Mouse (Mus musculus) kidney, adult 2 months (tissue): ENCODE measurements around the gene Gm21083. TPM values are rescaled to one million over a fixed set of nuclear protein-coding genes. Genes with fewer than 3 reads are reported as not detected.
"Not testable (repeated sequence)": the region's sequence is repeated elsewhere in the genome, so short reads cannot be mapped to it uniquely, and the experiment has no call there.

Experiments used
- DNase-seq: peaks from one replicate; pipeline ENCODE4 v3.0.0; 2021
- H3K27ac ChIP-seq: fragments of 200-500 bp; 2 replicates; pipeline ENCODE4 v1.5.1; 2012; ENCODE audit warnings: low read depth, low read length, control low read depth, inconsistent platforms; ENCODE audit not compliant: insufficient read depth
- H3K27me3 ChIP-seq: fragments of 200-500 bp; replicated peaks from 2 replicates; pipeline ENCODE4 v1.6.1; 2012; ENCODE audit warnings: mild to moderate bottlenecking, moderate library complexity, low read length, inconsistent platforms; ENCODE audit not compliant: control insufficient read depth, insufficient read depth
- H3K36me3 ChIP-seq: fragments of 200-500 bp; 2 replicates; pipeline ENCODE4 v1.6.1; 2012; ENCODE audit warnings: mild to moderate bottlenecking, moderate library complexity, low read length, inconsistent platforms; ENCODE audit not compliant: control insufficient read depth, insufficient read depth
- H3K4me1 ChIP-seq: fragments of 200-500 bp; 2 replicates; pipeline ENCODE4 v1.6.1; 2011; ENCODE audit warnings: low read length; ENCODE audit not compliant: control insufficient read depth, insufficient read depth
- H3K4me3 ChIP-seq: fragments of 200-500 bp; 2 replicates; pipeline ENCODE4 v1.5.1; 2011; ENCODE audit warnings: mild to moderate bottlenecking, low read depth, low read length, control low read depth; ENCODE audit not compliant: insufficient read depth
- CTCF ChIP-seq: fragments of 200-500 bp; conservative IDR thresholded peaks from 2 replicates; pipeline ENCODE4 v1.5.1; 2011; ENCODE audit warnings: low read depth, mild to moderate bottlenecking, control low read depth, low read length, moderate library complexity, mixed read lengths; ENCODE audit not compliant: insufficient read depth, insufficient read length
- WGBS: fragments of 180-500 bp; shearing (Covaris S2); methylation state at CpG from one replicate; pipeline ENCODE4 v1.1.7; 2018; 5-methylcytosine and 5-hydroxymethylcytosine counted together
- polyA plus RNA-seq: library from polyadenylated mRNA; depleted of rRNA; stranded (reverse); fragments of >200 nt; gene quantifications from 2 replicates; pipeline ENCODE4 v1.2.3, GENCODE M21; 2012; rRNA removed

Gm21083 gene
- not detected in 2 replicates for polyA plus RNA-seq

DNA sequence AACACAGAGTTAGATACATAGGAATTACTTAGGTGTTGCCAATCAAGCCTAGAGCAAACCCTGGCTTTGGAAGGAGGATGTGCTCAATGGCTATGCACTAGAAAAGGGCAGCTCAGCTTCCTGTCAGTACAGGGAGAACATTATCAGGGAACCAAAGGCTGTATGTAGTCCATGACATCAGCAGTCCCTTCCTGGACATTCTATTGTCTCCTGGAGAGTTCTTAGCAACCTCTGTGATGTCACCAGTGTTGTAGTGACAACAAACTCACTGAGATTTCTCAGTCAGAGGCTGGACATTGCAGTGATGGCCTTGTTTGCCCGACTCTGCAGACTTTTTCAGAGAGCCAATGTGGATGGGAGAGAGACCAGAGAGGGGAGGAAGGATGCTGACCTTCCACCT is at the start of gene Gm21083:
Gene Gm21083 (plus strand): TSS at position 301 of the 400 bp plus-strand sequence.
- H3K4me1 ChIP-seq, H3K36me3 ChIP-seq, H3K27me3 ChIP-seq, H3K27ac ChIP-seq, H3K4me3 ChIP-seq, DNase-seq: not testable (repeated sequence)
- 20% methylated on average over 1 of the region's 1 CpGs for WGBS

- not testable (repeated sequence) for DNase-seq, H3K4me3 ChIP-seq, H3K36me3 ChIP-seq, H3K4me1 ChIP-seq, H3K27ac ChIP-seq, H3K27me3 ChIP-seq
- WGBS, result 33% methylated on average over 1 of the region's 1 CpGs
These were observed 48.0 kb upstream of the Gm21083 start, which contains the start of gene Gm21190 for GRCm38 (mm10) chr5:15529122-15529521. Gene Gm21190 (minus strand): TSS chr5:15529222.

GRCm38 (mm10) chr5:15548642-15549041 is 28.5 kb upstream of the Gm21083 start:
- H3K27ac ChIP-seq, H3K27me3 ChIP-seq, H3K4me3 ChIP-seq, H3K4me1 ChIP-seq, H3K36me3 ChIP-seq, DNase-seq: not testable (repeated sequence)
- WGBS, result 78% methylated on average over 6 of the region's 6 CpGs

DNA sequence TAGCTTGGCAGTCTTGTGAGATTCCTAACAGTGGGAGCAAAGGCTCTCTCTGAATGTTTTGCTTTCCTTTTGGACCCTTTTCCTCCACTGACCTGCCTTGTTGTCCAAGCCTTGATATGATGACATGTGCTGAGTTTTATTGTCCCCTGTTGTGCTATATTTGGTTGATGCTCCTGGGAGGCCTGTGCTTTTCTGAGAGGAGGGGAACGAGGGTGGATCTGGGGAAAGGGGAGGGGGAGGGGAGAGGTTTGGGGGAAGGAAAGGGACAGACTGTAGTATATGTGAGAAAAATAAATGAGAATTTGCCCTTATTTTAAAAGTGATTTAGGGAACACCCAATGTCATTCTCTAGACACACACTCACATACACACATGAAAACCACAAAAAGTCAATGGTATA is 28.0 kb upstream of the Gm21083 start:
- H3K27ac ChIP-seq, H3K4me3 ChIP-seq, H3K27me3 ChIP-seq, H3K4me1 ChIP-seq, DNase-seq, H3K36me3 ChIP-seq: not testable (repeated sequence)
- WGBS, result 25% methylated on average over 1 of the region's 1 CpGs

DNA sequence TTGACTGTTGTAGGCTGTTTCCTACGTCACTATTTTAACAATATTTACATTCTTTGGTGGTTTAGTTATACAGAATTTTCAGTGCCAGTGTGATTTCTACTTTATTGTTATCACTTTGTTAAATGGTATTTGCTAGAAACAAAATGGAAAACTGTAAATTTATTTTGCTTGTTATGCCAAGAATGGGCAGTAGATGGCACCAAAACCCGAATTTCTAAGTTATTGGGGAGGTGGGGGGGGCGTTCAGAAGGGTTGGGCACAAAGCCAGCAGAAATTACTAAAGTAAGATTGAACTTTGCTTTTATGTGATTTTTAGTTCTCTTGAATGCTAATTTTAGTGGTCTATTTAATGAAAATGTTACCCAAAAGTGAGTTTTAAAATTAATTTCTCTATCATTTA is 27.5 kb upstream of the Gm21083 start:
- TF ChIP-seq CTCF, result 0 out of 2 replicates have a peak, but pooled peaks have one; percentile 23
- H3K4me1 ChIP-seq, DNase-seq: not testable (repeated sequence)

DNA sequence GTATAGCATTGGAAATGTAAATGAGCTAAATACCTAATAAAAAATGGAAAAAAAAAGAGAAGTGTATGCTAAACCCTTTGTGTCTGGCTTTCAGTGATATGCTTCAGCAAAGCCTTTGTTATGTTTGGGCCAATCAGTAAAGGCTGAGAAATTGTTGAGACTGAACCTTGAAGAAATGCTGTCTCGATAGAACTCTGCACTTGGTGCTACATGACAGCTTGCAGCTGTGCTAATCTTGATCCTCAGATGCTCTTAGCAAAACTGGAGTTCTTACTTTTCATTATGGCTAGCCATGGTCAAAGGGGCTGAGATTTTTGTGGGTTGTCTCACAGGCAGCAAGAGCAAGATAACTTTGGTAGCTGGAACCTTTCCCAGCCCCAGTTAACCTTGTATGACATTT is 18.5 kb upstream of the Gm21083 start:
- WGBS, result 60% methylated on average over 1 of the region's 1 CpGs
- H3K27me3 ChIP-seq, H3K4me3 ChIP-seq, H3K36me3 ChIP-seq, H3K27ac ChIP-seq, H3K4me1 ChIP-seq, DNase-seq: not testable (repeated sequence)

More for the DNA sequence above, 27.5 kb upstream of the Gm21083 start:
- WGBS, result 10% methylated on average over 3 of the region's 3 CpGs
- not testable (repeated sequence) for H3K36me3 ChIP-seq, H3K4me3 ChIP-seq, H3K27ac ChIP-seq, H3K27me3 ChIP-seq

- not testable (repeated sequence) for H3K4me3 ChIP-seq, H3K27me3 ChIP-seq, H3K4me1 ChIP-seq, H3K27ac ChIP-seq, DNase-seq, H3K36me3 ChIP-seq
- 77% methylated on average over 3 of the region's 3 CpGs for WGBS
These were observed 15.5 kb upstream of the Gm21083 start for GRCm38 (mm10) chr5:15561425-15562264.

GRCm38 (mm10) chr5:15573735-15574134 is 3.4 kb upstream of the Gm21083 start:
- not testable (repeated sequence) for H3K27me3 ChIP-seq, H3K27ac ChIP-seq, H3K36me3 ChIP-seq, H3K4me1 ChIP-seq, DNase-seq, H3K4me3 ChIP-seq
